Mouse (Mus musculus) small intestine, adult 2 months (tissue): ENCODE measurements around the gene Kpna2.

Experiments used
- CTCF ChIP-seq: fragments of 200-500 bp; IDR thresholded peaks from 2 replicates; pipeline ENCODE4 v1.5.1; 2012; ENCODE audit warnings: low read depth, mild to moderate bottlenecking, control low read depth, inconsistent platforms, low read length, moderate library complexity, mixed read lengths; ENCODE audit not compliant: insufficient replicate concordance, insufficient read length; ENCODE audit errors: extremely low read depth
- POLR2A ChIP-seq: fragments of 200-500 bp; IDR thresholded peaks from 2 replicates; pipeline ENCODE4 v1.6.1; 2012; ENCODE audit warnings: low read depth, mild to moderate bottlenecking, control low read depth, inconsistent platforms, low read length, moderate library complexity

DNA sequence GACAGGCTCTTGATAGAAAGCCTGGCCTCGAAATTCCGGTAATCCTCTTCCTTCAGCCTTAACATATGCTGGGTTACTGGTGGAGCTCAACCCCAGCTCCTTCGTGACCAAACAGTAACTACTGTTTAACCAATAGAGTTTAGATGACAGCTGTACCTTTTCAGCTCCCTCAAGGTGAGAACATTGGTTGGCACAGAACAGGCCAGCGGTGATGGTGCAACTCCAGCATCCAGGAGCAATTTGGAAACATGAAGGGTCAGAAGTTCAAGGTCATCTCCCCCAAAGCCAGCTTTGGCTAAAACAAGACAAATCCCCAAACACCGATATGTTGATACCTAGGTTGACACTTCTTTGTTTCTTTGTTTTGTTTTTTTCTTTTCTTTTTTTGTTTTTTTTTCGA, 29.4 kb upstream of the Kpna2 start:
- TF ChIP-seq POLR2A: no peak
- TF ChIP-seq CTCF: no peak
